Comparison of ENCODE assay signal across 16 mouse cellular contexts in genomic region chr7:44543071-44543470, GRCm38 (mm10). TPM values are rescaled to one million over a fixed set of nuclear protein-coding genes. Genes with fewer than 3 reads are reported as not detected.
"Had no signal": no experiment of that assay in that cellular context is flagged by ENCODE, and none has a peak within 500 bp of the region (broad histone marks: within the 10 kb centered on the region; RNA-seq: fewer than 3 reads in every experiment).

No protein-coding gene starts in this region.

- H3K27ac ChIP-seq: kidney, postnatal 0 days; layer of hippocampus, adult 2 months; liver, embryonic 13.5 days; neural tube, embryonic 13.5 days had no signal

- H3K4me3 ChIP-seq: layer of hippocampus, adult 2 months; liver, embryonic 13.5 days; myocyte; neural tube, embryonic 13.5 days had no signal

- H3K9me3 ChIP-seq: liver, embryonic 13.5 days; neural tube, embryonic 13.5 days had no signal

- DNase-seq: kidney, adult 2 months; kidney, postnatal 25 days; layer of hippocampus, adult 9-11 months; liver, embryonic 13.5 days; lung, adult 2 months; lung, postnatal 14 days; retina, postnatal 1 day had no signal

- ATAC-seq: intestine, postnatal 0 days; midbrain, embryonic 16.5 days had no signal

- H3K4me2 ChIP-seq: liver, embryonic 13.5 days; midbrain, embryonic 11.5 days; neural tube, embryonic 13.5 days had no signal

- H3K27me3 ChIP-seq: liver, embryonic 13.5 days; neural tube, embryonic 13.5 days had no signal

- H3K9ac ChIP-seq: liver, embryonic 13.5 days; neural tube, embryonic 13.5 days had no signal

RNA-seq across cellular contexts. Expression of gene Spib, which starts 11.2 kb away (rescaled TPM):
- polyA plus RNA-seq: kidney, embryonic 14.5 days; midbrain, embryonic 11.5 days; midbrain, embryonic 16.5 days had no signal

RNA-seq across cellular contexts. Expression of gene Mybpc2, which starts 18.6 kb away (rescaled TPM):
- polyA plus RNA-seq: liver, adult 2 months; liver, embryonic 13.5 days; midbrain, embryonic 11.5 days had no signal

RNA-seq across cellular contexts. Expression of gene Napsa, which starts 29.1 kb away (rescaled TPM):
- polyA plus RNA-seq: myocyte had no signal
